Mouse (Mus musculus) erythroblast, embryonic 14.5 days (primary cell): ENCODE measurements around the gene Ms4a15. TPM values are rescaled to one million over a fixed set of nuclear protein-coding genes. Genes with fewer than 3 reads are reported as not detected.

ENCODE experiments used
- H3K27me3 ChIP-seq: 2 replicates; pipeline ENCODE4 v1.6.1; 2012; ENCODE audit warnings: inconsistent platforms; ENCODE audit not compliant: control insufficient read depth
- H3K36me3 ChIP-seq: 2 replicates; pipeline ENCODE4 v1.6.1; 2012; ENCODE audit warnings: mild to moderate bottlenecking, inconsistent platforms; ENCODE audit not compliant: control insufficient read depth
- H3K4me1 ChIP-seq: 2 replicates; pipeline ENCODE4 v1.6.1; 2012; ENCODE audit warnings: inconsistent platforms; ENCODE audit not compliant: control insufficient read depth
- H3K4me3 ChIP-seq: replicated peaks from 2 replicates; pipeline ENCODE3; 2012; ENCODE audit warnings: moderate library complexity, mild to moderate bottlenecking, inconsistent platforms
- H3K9me3 ChIP-seq: 2 replicates; pipeline ENCODE4 v1.6.1; 2012; ENCODE audit warnings: low read length, inconsistent platforms, mixed read lengths; ENCODE audit not compliant: control insufficient read depth
- GATA1 ChIP-seq: IDR thresholded peaks from 2 replicates; pipeline ENCODE4 v1.6.1; 2012; ENCODE audit warnings: low read length, inconsistent platforms, mixed read lengths
- TAL1 ChIP-seq: IDR thresholded peaks from 3 replicates; pipeline ENCODE4 v1.6.1; 2012; ENCODE audit warnings: low read length, inconsistent platforms, mixed read lengths
- polyA plus RNA-seq: library from polyadenylated mRNA; stranded (reverse); fragments of >175 nt; gene quantifications from 2 replicates; pipeline ENCODE4 v1.2.3, GENCODE M21; 2012

Ms4a15 gene
- polyA plus RNA-seq, 1 experiment = not detected

DNA sequence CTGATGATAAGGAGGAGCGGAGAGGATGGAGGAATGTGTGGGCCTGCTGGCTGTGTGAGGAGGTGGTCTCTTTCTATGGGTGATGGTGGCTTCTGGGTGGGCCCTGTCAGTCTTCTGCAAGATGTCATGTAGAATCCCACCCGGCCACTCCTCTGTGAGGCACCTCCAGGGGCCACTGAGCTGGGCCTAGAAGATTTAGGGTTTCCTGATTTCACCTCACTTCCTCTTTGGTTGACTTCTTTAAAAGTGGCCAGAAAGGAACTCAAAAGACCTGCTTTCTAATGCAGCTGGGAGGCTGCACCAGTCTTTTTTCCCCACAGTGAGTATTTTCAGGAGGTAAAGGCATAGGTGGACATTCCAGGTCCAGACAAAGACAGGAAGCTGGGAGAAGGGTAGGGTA, 62.4 kb downstream of the Ms4a15 start:
- TF ChIP-seq TAL1 = no peak
- no peak for TF ChIP-seq GATA1
- H3K4me3 ChIP-seq = no peak overlapping the region

More for the DNA sequence above, 62.4 kb downstream of the Ms4a15 start:
- H3K27me3 ChIP-seq = peaks cover 2% of the 10 kb centered on the region; the same call in 1 of the 2 replicates
- no peaks in the 10 kb centered on the region for H3K36me3 ChIP-seq
- H3K9me3 ChIP-seq = no peaks in the 10 kb centered on the region
- no peaks in the 10 kb centered on the region for H3K4me1 ChIP-seq

Other genes starting within 250 kb of the Ms4a15 start
- not detected in 2 replicates for gene Cd6, start 163.2 kb downstream of the Ms4a15 start, polyA plus RNA-seq
- gene Slc15a3, start 153.5 kb downstream of the Ms4a15 start, polyA plus RNA-seq = 0.30 and 0.67 TPM in 2 replicates
- gene Tmem132a, start 123.3 kb downstream of the Ms4a15 start, polyA plus RNA-seq = 0.05 TPM in 2 replicates
- 1.3 and 1.4 TPM in 2 replicates for gene Tmem109, start 111.2 kb downstream of the Ms4a15 start, polyA plus RNA-seq
- 3.2 and 4.1 TPM in 2 replicates for gene Prpf19, start 98.0 kb downstream of the Ms4a15 start, polyA plus RNA-seq
- gene Zp1, start 72.6 kb downstream of the Ms4a15 start, polyA plus RNA-seq = not detected in 2 replicates
- not detected in 2 replicates for gene Ptgdr2, start 56.1 kb downstream of the Ms4a15 start, polyA plus RNA-seq
- gene Ccdc86, start 44.0 kb downstream of the Ms4a15 start, polyA plus RNA-seq = 1.2 and 1.4 TPM in 2 replicates
- not detected in 2 replicates for gene Ms4a10, start 18.6 kb downstream of the Ms4a15 start, polyA plus RNA-seq
- gene Ms4a18, start 24.8 kb upstream of the Ms4a15 start, polyA plus RNA-seq = not detected in 2 replicates
- gene Ms4a8a, start 87.9 kb upstream of the Ms4a15 start, polyA plus RNA-seq = not detected in 2 replicates
- not detected in 2 replicates for gene 1700017D01Rik, start 137.6 kb upstream of the Ms4a15 start, polyA plus RNA-seq
- gene 1700025F22Rik, start 172.1 kb upstream of the Ms4a15 start, polyA plus RNA-seq = not detected in 2 replicates
- not detected in 2 replicates for gene Ms4a13, start 203.5 kb upstream of the Ms4a15 start, polyA plus RNA-seq
- not detected in 2 replicates for gene Ms4a12, start 239.2 kb upstream of the Ms4a15 start, polyA plus RNA-seq